Mouse (Mus musculus) gastrocnemius, adult 2 months (tissue): Measurements from ENCODE around the gene Epb41l2. TPM values are rescaled to one million over a fixed set of nuclear protein-coding genes. Genes with fewer than 3 reads are reported as not detected.

ENCODE experiments used
- DNase-seq: peaks from one replicate; pipeline ENCODE4 v3.0.0; 2022
- H3K27ac ChIP-seq: fragments of 200-600 bp; 2 replicates; pipeline ENCODE4 v1.8.1; 2022; ENCODE audit warnings: mild to moderate bottlenecking
- H3K4me3 ChIP-seq: fragments of 200-600 bp; 2 replicates; pipeline ENCODE4 v1.8.1; 2022; ENCODE audit warnings: mild to moderate bottlenecking, moderate library complexity
- CTCF ChIP-seq: fragments of 200-600 bp; IDR thresholded peaks from 2 replicates; pipeline ENCODE4 v1.8.1; 2022; ENCODE audit warnings: antibody characterized with exemption, mild to moderate bottlenecking, moderate library complexity
- intact Hi-C: fragments of 180-260 bp; cut with DNase I; formaldehyde crosslinking; loops from one replicate; pipeline ENCODE4 v1.15.1; 2025
- total RNA-seq, 2 experiments: library from RNA; stranded (reverse); gene quantifications; 2 replicates each; pipeline ENCODE4 v1.2.3; 2021

Epb41l2 gene
- total RNA-seq, 2 experiments from 2014 or later = 25.3 to 31.4 TPM

GRCm38 (mm10) chr10:25369691-25370090, 10.1 kb downstream of the Epb41l2 start:
- Histone ChIP-seq H3K27ac (peak overlapping the region; percentile 73), H3K4me3 (peak overlapping the region; percentile 30)
- peak; percentile 36 for DNase-seq
- intact Hi-C loops = no loop called here
- no peak for TF ChIP-seq CTCF

GRCm38 (mm10) chr10:25371336-25371735, 11.7 kb downstream of the Epb41l2 start:
- Histone ChIP-seq H3K27ac (peak overlapping the region; percentile 73), H3K4me3 (peak overlapping the region; percentile 27; the same call in 1 of the 2 replicates)
- intact Hi-C loops = no loop called here
- DNase-seq = no peak
- no peak for TF ChIP-seq CTCF

- Histone ChIP-seq H3K4me3 (peak overlapping the region; percentile 51), H3K27ac (peak overlapping the region; percentile 73)
- intact Hi-C loops = no loop called here
- no peak for TF ChIP-seq CTCF
- no peak for DNase-seq
Measured at GRCm38 (mm10) chr10:25371915-25372371, 12.3 kb downstream of the Epb41l2 start.

- peak overlapping the region; percentile 51 for H3K4me3 ChIP-seq
- intact Hi-C loops = no loop called here
- DNase-seq = peak; percentile 40
- TF ChIP-seq CTCF = no peak
- H3K27ac ChIP-seq = peak overlapping the region; percentile 73
Measured at GRCm38 (mm10) chr10:25372510-25373148, 13.0 kb downstream of the Epb41l2 start.

GRCm38 (mm10) chr10:25375036-25375435, 15.4 kb downstream of the Epb41l2 start:
- intact Hi-C loops = no loop called here
- DNase-seq = no peak
- TF ChIP-seq CTCF = no peak
- no peak overlapping the region for H3K4me3 ChIP-seq
- H3K27ac ChIP-seq = no peak overlapping the region

- peak overlapping the region; percentile 50; the same call in 1 of the 2 replicates for H3K27ac ChIP-seq
- intact Hi-C loops = no loop called here
- H3K4me3 ChIP-seq = no peak overlapping the region
- no peak for DNase-seq
- TF ChIP-seq CTCF = no peak
Measured at GRCm38 (mm10) chr10:25380746-25381481, 21.3 kb downstream of the Epb41l2 start.

- intact Hi-C loops = no loop called here
- H3K4me3 ChIP-seq = no peak overlapping the region; the same call in 1 of the 2 replicates
- DNase-seq = peak; percentile 52
- H3K27ac ChIP-seq = peak overlapping the region; percentile 50
- no peak for TF ChIP-seq CTCF
Measured at GRCm38 (mm10) chr10:25381951-25382350, 22.4 kb downstream of the Epb41l2 start.

GRCm38 (mm10) chr10:25383171-25383570, 23.6 kb downstream of the Epb41l2 start:
- TF ChIP-seq CTCF = no peak
- H3K4me3 ChIP-seq = no peak overlapping the region
- no peak overlapping the region for H3K27ac ChIP-seq
- intact Hi-C loops = no loop called here
- DNase-seq = no peak

GRCm38 (mm10) chr10:25384391-25384790, 24.8 kb downstream of the Epb41l2 start:
- Histone ChIP-seq H3K4me3 (no peak overlapping the region), H3K27ac (no peak overlapping the region)
- no peak for TF ChIP-seq CTCF
- DNase-seq = no peak
- intact Hi-C loops = no loop called here

- H3K4me3 ChIP-seq = no peak overlapping the region
- intact Hi-C loops = no loop called here
- no peak for DNase-seq
- TF ChIP-seq CTCF = no peak
- H3K27ac ChIP-seq = no peak overlapping the region
Measured at GRCm38 (mm10) chr10:25385811-25386580, 26.4 kb downstream of the Epb41l2 start.

GRCm38 (mm10) chr10:25386868-25387267, 27.3 kb downstream of the Epb41l2 start:
- no peak overlapping the region for H3K4me3 ChIP-seq
- intact Hi-C loops = no loop called here
- TF ChIP-seq CTCF = no peak
- DNase-seq = no peak
- peak overlapping the region; percentile 16; the same call in 1 of the 2 replicates for H3K27ac ChIP-seq

GRCm38 (mm10) chr10:25387268-25387667, 27.7 kb downstream of the Epb41l2 start:
- intact Hi-C loops = no loop called here
- no peak overlapping the region for H3K4me3 ChIP-seq
- no peak for TF ChIP-seq CTCF
- no peak for DNase-seq
- peak overlapping the region; percentile 16; the same call in 1 of the 2 replicates for H3K27ac ChIP-seq

GRCm38 (mm10) chr10:25392786-25393185, 33.2 kb downstream of the Epb41l2 start:
- intact Hi-C loops = no loop called here
- no peak overlapping the region for H3K4me3 ChIP-seq
- DNase-seq = no peak
- TF ChIP-seq CTCF = no peak
- H3K27ac ChIP-seq = no peak overlapping the region
